Comparison of ENCODE assay signal across 8 mouse cellular contexts in genomic region chr7:13025511-13026112, GRCm38 (mm10). TPM values are rescaled to one million over a fixed set of nuclear protein-coding genes. Genes with fewer than 3 reads are reported as not detected.
DNase-seq lines count a peak whose midpoint lies in the region; ATAC-seq and TF ChIP-seq lines count a peak whose summit lies in the region.

No protein-coding gene starts in this region.

- H3K9ac ChIP-seq in lung, embryonic 15.5 days = peak overlapping the region; percentile 98
- H3K9ac ChIP-seq in limb, embryonic 11.5 days (ENCODE audit: low read length) = peak overlapping the region; percentile 97

- H3K4me2 ChIP-seq in lung, embryonic 15.5 days = peak overlapping the region; percentile 81
- H3K4me2 ChIP-seq in limb, embryonic 11.5 days (ENCODE audit: low read depth, severe bottlenecking) = peak overlapping the region; percentile 99

- H3K36me3 ChIP-seq in lung, embryonic 15.5 days = peaks cover 46% of the 10 kb centered on the region
- H3K36me3 ChIP-seq in forebrain, embryonic 10.5 days (replicated peaks) = peaks cover 58% of the 10 kb centered on the region
- H3K36me3 ChIP-seq in limb, embryonic 11.5 days (ENCODE audit: control insufficient read depth, insufficient read depth, low read length) = peaks cover 46% of the 10 kb centered on the region
- H3K36me3 ChIP-seq in small intestine, adult 2 months (ENCODE audit: control insufficient read depth, insufficient read depth, low read length) = peaks cover 37% of the 10 kb centered on the region

- TF ChIP-seq CTCF in small intestine, adult 2 months (IDR thresholded peaks at IDR 0.05; ENCODE audit: extremely low read depth, insufficient read length, insufficient replicate concordance, low read depth, low read length) = no peak

- no peak for ATAC-seq in lung, embryonic 15.5 days (ENCODE audit: borderline replicate concordance, extremely low read depth, low FRiP score, low TSS enrichment)
- ATAC-seq in limb, embryonic 11.5 days (ENCODE audit: insufficient number of reproducible peaks, low FRiP score, low TSS enrichment, low read depth) = no peak

- no peak for TF ChIP-seq POLR2A in small intestine, adult 2 months (IDR thresholded peaks at IDR 0.05; ENCODE audit: low read depth, low read length)

- H3K4me3 ChIP-seq in lung, embryonic 15.5 days = peak overlapping the region; percentile 96
- H3K4me3 ChIP-seq in forebrain, embryonic 10.5 days = peak overlapping the region; percentile 99
- peak overlapping the region; percentile 94 for H3K4me3 ChIP-seq in limb, embryonic 11.5 days (ENCODE audit: low read depth, low read length)
- H3K4me3 ChIP-seq in small intestine, adult 2 months (ENCODE audit: low read depth, low read length) = peak overlapping the region; percentile 73; the same call in 1 of the 2 replicates

- H3K4me1 ChIP-seq in lung, embryonic 15.5 days = peaks cover 20% of the 10 kb centered on the region
- peaks cover 33% of the 10 kb centered on the region for H3K4me1 ChIP-seq in forebrain, embryonic 10.5 days
- H3K4me1 ChIP-seq in limb, embryonic 11.5 days (ENCODE audit: control insufficient read depth, insufficient read depth, low read length) = peaks cover 13% of the 10 kb centered on the region; the same call in 1 of the 2 replicates
- H3K4me1 ChIP-seq in small intestine, adult 2 months (ENCODE audit: control insufficient read depth, insufficient read depth, insufficient read length, low read length) = peaks cover 9% of the 10 kb centered on the region

- H3K27me3 ChIP-seq in lung, embryonic 15.5 days = no peaks in the 10 kb centered on the region
- no peaks in the 10 kb centered on the region for H3K27me3 ChIP-seq in forebrain, embryonic 10.5 days (ENCODE audit: poor library complexity, severe bottlenecking)
- no peaks in the 10 kb centered on the region for H3K27me3 ChIP-seq in limb, embryonic 11.5 days (ENCODE audit: control insufficient read depth, insufficient read depth, low read length)
- H3K27me3 ChIP-seq in small intestine, adult 2 months (ENCODE audit: control insufficient read depth, insufficient read depth, low read length) = no peaks in the 10 kb centered on the region

- H3K9me3 ChIP-seq in lung, embryonic 15.5 days = no peaks in the 10 kb centered on the region
- H3K9me3 ChIP-seq in forebrain, embryonic 10.5 days = 0 out of 2 replicates have a peak, but pooled peaks cover 10% of the 10 kb centered on the region
- H3K9me3 ChIP-seq in limb, embryonic 11.5 days (ENCODE audit: control insufficient read depth, low read length) = no peaks in the 10 kb centered on the region

- H3K27ac ChIP-seq in lung, embryonic 15.5 days = no peak overlapping the region
- H3K27ac ChIP-seq in forebrain, embryonic 10.5 days = peak overlapping the region; percentile 100
- no peak overlapping the region for H3K27ac ChIP-seq in limb, embryonic 11.5 days (replicated peaks; ENCODE audit: low read depth, low read length)
- no peak overlapping the region for H3K27ac ChIP-seq in small intestine, adult 2 months (ENCODE audit: insufficient read depth, low read depth, low read length)

- WGBS in lung, embryonic 15.5 days = 25% methylated on average over 4 of the region's 4 CpGs
- 34% methylated on average over 4 of the region's 4 CpGs for WGBS in forebrain, embryonic 10.5 days
- WGBS in limb, embryonic 11.5 days = 36% methylated on average over 4 of the region's 4 CpGs
- WGBS in small intestine, adult 2 months = 13% methylated on average over 4 of the region's 4 CpGs

- intact Hi-C loops in left cerebral cortex, postnatal 10 days (cut with DNase I) = loop anchor here (2.0 kb wide), 1 partner anchor 17 kb away; no protein-coding TSS in a partner anchor

- DNase-seq in lung, postnatal 4 days = no peak
- DNase-seq in forebrain, embryonic 10.5 days (ENCODE audit: extremely low spot score, low spot score) = no peak
- no peak for DNase-seq in limb, embryonic 11.5 days (ENCODE audit: low spot score)
- DNase-seq in frontal cortex, postnatal 14 days (ENCODE audit: low spot score in 2 of 2) = no peak
- no peak for DNase-seq in kidney, postnatal 10 days
- no peak for DNase-seq in left cerebral cortex, postnatal 10 days (ENCODE audit: extremely low spot score in 1 of 2, low spot score in 2 of 2)

RNA-seq across cellular contexts. Expression of gene Chmp2a, which starts 9.0 kb away (rescaled TPM):
- polyA plus RNA-seq in lung, embryonic 15.5 days (2015; fragmentation: Nextera tagmentation; extraction: Ambion mirVana) = 138 and 140 TPM in 2 replicates
- 97.3 and 102 TPM in 2 replicates for polyA plus RNA-seq in forebrain, embryonic 10.5 days (2016; fragmentation: Nextera tagmentation; extraction: Ambion mirVana)
- 84.2 and 93.8 TPM in 2 replicates for polyA plus RNA-seq in limb, embryonic 11.5 days (2014; fragmentation: Nextera tagmentation; extraction: Ambion mirVana)
- 58.3 and 102 TPM in 2 replicates for polyA plus RNA-seq in small intestine, adult 2 months (2012; rRNA removed)
- total RNA-seq in left cerebral cortex, postnatal 10 days (2021) = 100 to 1,000 TPM; 133 to 134 TPM

RNA-seq across cellular contexts. Expression of gene Ube2m, which starts 12.5 kb away (rescaled TPM):
- polyA plus RNA-seq in lung, embryonic 15.5 days (2015; fragmentation: Nextera tagmentation; extraction: Ambion mirVana) = 114 and 122 TPM in 2 replicates
- polyA plus RNA-seq in forebrain, embryonic 10.5 days (2016; fragmentation: Nextera tagmentation; extraction: Ambion mirVana) = 82.9 and 88.7 TPM in 2 replicates
- polyA plus RNA-seq in limb, embryonic 11.5 days (2014; fragmentation: Nextera tagmentation; extraction: Ambion mirVana) = 199 TPM in 2 replicates
- 56.0 and 93.7 TPM in 2 replicates for polyA plus RNA-seq in small intestine, adult 2 months (2012; rRNA removed)
- total RNA-seq in left cerebral cortex, postnatal 10 days (2021) = 100 to 1,000 TPM; 221 to 229 TPM

RNA-seq across cellular contexts. Expression of gene Zbtb45, which starts 15.8 kb away (rescaled TPM):
- 24.8 and 27.8 TPM in 2 replicates for polyA plus RNA-seq in lung, embryonic 15.5 days (2015; fragmentation: Nextera tagmentation; extraction: Ambion mirVana)
- 29.7 and 30.7 TPM in 2 replicates for polyA plus RNA-seq in forebrain, embryonic 10.5 days (2016; fragmentation: Nextera tagmentation; extraction: Ambion mirVana)
- 30.6 and 31.5 TPM in 2 replicates for polyA plus RNA-seq in limb, embryonic 11.5 days (2014; fragmentation: Nextera tagmentation; extraction: Ambion mirVana)
- 22.1 and 46.2 TPM in 2 replicates for polyA plus RNA-seq in small intestine, adult 2 months (2012; rRNA removed)
- total RNA-seq in left cerebral cortex, postnatal 10 days (2021) = 10 to 100 TPM; 31.3 to 32.1 TPM

RNA-seq across cellular contexts. Expression of gene Trim28, which starts 26.7 kb away (rescaled TPM):
- 294 and 302 TPM in 2 replicates for polyA plus RNA-seq in lung, embryonic 15.5 days (2015; fragmentation: Nextera tagmentation; extraction: Ambion mirVana)
- 415 and 417 TPM in 2 replicates for polyA plus RNA-seq in forebrain, embryonic 10.5 days (2016; fragmentation: Nextera tagmentation; extraction: Ambion mirVana)
- 610 and 647 TPM in 2 replicates for polyA plus RNA-seq in limb, embryonic 11.5 days (2014; fragmentation: Nextera tagmentation; extraction: Ambion mirVana)
- polyA plus RNA-seq in small intestine, adult 2 months (2012; rRNA removed) = 101 and 195 TPM in 2 replicates
- 100 to 1,000 TPM; 252 to 265 TPM for total RNA-seq in left cerebral cortex, postnatal 10 days (2021)

RNA-seq across cellular contexts. Expression of gene Slc27a5, which starts 27.6 kb away (rescaled TPM):
- polyA plus RNA-seq in lung, embryonic 15.5 days (2015; fragmentation: Nextera tagmentation; extraction: Ambion mirVana) = 0.09 TPM in 1 of 2 replicates, not detected in the other
- polyA plus RNA-seq in forebrain, embryonic 10.5 days (2016; fragmentation: Nextera tagmentation; extraction: Ambion mirVana) = not detected in 2 replicates
- polyA plus RNA-seq in limb, embryonic 11.5 days (2014; fragmentation: Nextera tagmentation; extraction: Ambion mirVana) = not detected in 2 replicates
- polyA plus RNA-seq in small intestine, adult 2 months (2012; rRNA removed) = 0.19 TPM in 1 of 2 replicates, not detected in the other
- total RNA-seq in left cerebral cortex, postnatal 10 days (2021) = under 1 TPM in 1 of 2 experiments, not detected in 1; 0.20 TPM
